Mouse (Mus musculus) brain, embryonic 18.5 days (tissue): Measurements from ENCODE around the gene Olfr283.
A peak's percentile ranks its signal among the peaks of the same experiment; 100 is the strongest.
"Not testable (repeated sequence)": the region's sequence is repeated elsewhere in the genome, so short reads cannot be mapped to it uniquely, and the experiment has no call there.

ENCODE experiments used
- DNase-seq: peaks from one replicate; pipeline ENCODE4 v3.0.0-alpha.2; 2012; ENCODE audit warnings: low read depth, low spot score

Gene Olfr283

GRCm38 (mm10) chr15:98380846-98381245 is at the start of gene Olfr283:
TSS of gene Olfr283 (minus strand) at chr15:98380946.
- DNase-seq: no peak

GRCm38 (mm10) chr15:98425188-98425587 is 44.4 kb upstream of the Olfr283 start:
- DNase-seq: no peak

GRCm38 (mm10) chr15:98424753-98425152 is 44.0 kb upstream of the Olfr283 start:
- DNase-seq: no peak

- no peak for DNase-seq
These were observed 43.6 kb upstream of the Olfr283 start for GRCm38 (mm10) chr15:98424326-98424725.

GRCm38 (mm10) chr15:98420897-98421296 is 40.2 kb upstream of the Olfr283 start:
- no peak for DNase-seq

GRCm38 (mm10) chr15:98418096-98418495 is 37.4 kb upstream of the Olfr283 start:
- DNase-seq: no peak

- DNase-seq: not testable (repeated sequence)
These were observed 36.5 kb upstream of the Olfr283 start for GRCm38 (mm10) chr15:98417285-98417684.

GRCm38 (mm10) chr15:98416802-98417201 is 36.1 kb upstream of the Olfr283 start:
- not testable (repeated sequence) for DNase-seq

- DNase-seq: no peak
These were observed 35.2 kb upstream of the Olfr283 start for GRCm38 (mm10) chr15:98415996-98416395.

GRCm38 (mm10) chr15:98410249-98410648 is 29.5 kb upstream of the Olfr283 start:
- no peak for DNase-seq

- no peak for DNase-seq
These were observed 28.9 kb upstream of the Olfr283 start for GRCm38 (mm10) chr15:98409635-98410034.

GRCm38 (mm10) chr15:98408406-98409060 is 27.8 kb upstream of the Olfr283 start:
- DNase-seq: no peak

- no peak for DNase-seq
These were observed 21.6 kb upstream of the Olfr283 start for GRCm38 (mm10) chr15:98402356-98402755.

- no peak for DNase-seq
These were observed 16.4 kb upstream of the Olfr283 start for GRCm38 (mm10) chr15:98397136-98397535.

GRCm38 (mm10) chr15:98391903-98392187 is 11.1 kb upstream of the Olfr283 start:
- DNase-seq: no peak

- no peak for DNase-seq
These were observed 10.5 kb upstream of the Olfr283 start for GRCm38 (mm10) chr15:98391081-98391902.

- DNase-seq: peak; percentile 47
These were observed 9.1 kb upstream of the Olfr283 start for GRCm38 (mm10) chr15:98389796-98390195.

- DNase-seq: no peak
These were observed 6.9 kb upstream of the Olfr283 start for GRCm38 (mm10) chr15:98387621-98388020.

GRCm38 (mm10) chr15:98378209-98378608 is 2.5 kb downstream of the Olfr283 start:
- no peak for DNase-seq

- no peak for DNase-seq
These were observed 39.9 kb downstream of the Olfr283 start, which contains the start of gene Olfr284 for GRCm38 (mm10) chr15:98340887-98341286. TSS of gene Olfr284 (minus strand) at chr15:98340987.
